Mouse (Mus musculus): Measurements from ENCODE around the gene Siglec1. TPM values are rescaled to one million over a fixed set of nuclear protein-coding genes. Genes with fewer than 3 reads are reported as not detected.

Siglec1 gene
- polyA plus RNA-seq, 1 experiment: 0.03 TPM

- Histone ChIP-seq H3K27me3 (ENCODE audit: control insufficient read depth) (peaks cover 49% of the 10 kb centered on the region), H3K36me3 (ENCODE audit: control insufficient read depth) (no peaks in the 10 kb centered on the region), H3K4me3 (replicated peaks) (no peak overlapping the region), H3K9me3 (ENCODE audit: control insufficient read depth, low read length) (no peaks in the 10 kb centered on the region), H3K4me1 (ENCODE audit: control insufficient read depth) (peaks cover 2% of the 10 kb centered on the region)
- TF ChIP-seq TAL1 (IDR thresholded peaks at IDR 0.05; ENCODE audit: low read length) (no peak), GATA1 (IDR thresholded peaks at IDR 0.05; ENCODE audit: low read length) (no peak)
Observed at GRCm38 (mm10) chr2:131080507-131080906, 6.1 kb downstream of the Siglec1 start.

DNA sequence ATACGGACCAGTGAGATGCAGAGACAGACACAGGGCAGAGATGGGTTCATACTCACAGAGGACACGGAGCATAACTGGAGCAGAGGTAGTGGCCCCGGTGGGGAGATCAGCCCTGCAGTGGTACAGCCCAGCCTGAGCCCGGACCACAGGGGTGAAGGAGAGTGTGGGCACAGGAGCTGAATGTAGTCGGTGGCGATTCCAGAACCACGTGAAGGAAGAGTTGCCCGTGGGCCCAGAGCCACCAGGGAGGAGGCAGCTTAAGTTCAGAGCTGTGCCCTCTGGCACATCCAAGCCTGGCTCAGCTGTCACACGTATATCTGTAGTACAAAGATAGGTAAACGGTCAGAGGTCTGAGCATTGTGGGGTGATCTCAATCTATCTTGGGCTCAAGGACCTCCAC lies 14.0 kb downstream of the Siglec1 start:
- H3K9me3 ChIP-seq (ENCODE audit: control insufficient read depth, low read length): no peaks in the 10 kb centered on the region
- H3K36me3 ChIP-seq (ENCODE audit: control insufficient read depth): no peaks in the 10 kb centered on the region
- peaks cover 34% of the 10 kb centered on the region for H3K27me3 ChIP-seq (ENCODE audit: control insufficient read depth)
- no peaks in the 10 kb centered on the region for H3K4me1 ChIP-seq (ENCODE audit: control insufficient read depth)
- TF ChIP-seq TAL1 (IDR thresholded peaks at IDR 0.05; ENCODE audit: low read length) (no peak), GATA1 (IDR thresholded peaks at IDR 0.05; ENCODE audit: low read length) (no peak)
- H3K4me3 ChIP-seq (replicated peaks): no peak overlapping the region

DNA sequence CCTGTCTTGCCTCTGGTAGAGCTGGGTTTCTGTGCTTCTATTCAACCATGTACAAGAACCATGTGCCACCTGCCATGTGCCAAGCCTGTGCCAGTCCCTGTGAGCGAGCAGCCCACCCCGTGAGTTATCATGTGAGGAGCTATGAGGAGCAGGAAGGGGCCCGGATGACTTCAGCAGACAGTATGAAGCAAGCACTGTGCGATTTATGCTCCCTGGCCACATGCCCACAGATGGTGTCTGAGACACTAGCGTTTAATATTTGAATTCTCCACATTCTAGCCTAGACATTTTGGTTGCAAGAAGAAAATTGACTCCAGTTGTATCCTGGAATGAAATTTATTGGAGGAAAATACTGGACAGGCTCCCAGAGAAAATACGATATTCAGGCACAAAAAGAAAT lies 19.1 kb downstream of the Siglec1 start:
- Histone ChIP-seq H3K9me3 (ENCODE audit: control insufficient read depth, low read length) (no peaks in the 10 kb centered on the region), H3K36me3 (ENCODE audit: control insufficient read depth) (no peaks in the 10 kb centered on the region), H3K4me3 (replicated peaks) (no peak overlapping the region), H3K27me3 (ENCODE audit: control insufficient read depth) (peaks cover 66% of the 10 kb centered on the region), H3K4me1 (ENCODE audit: control insufficient read depth) (peaks cover 7% of the 10 kb centered on the region)
- no peak for TF ChIP-seq GATA1 (IDR thresholded peaks at IDR 0.05; ENCODE audit: low read length)

- Histone ChIP-seq H3K27me3 (ENCODE audit: control insufficient read depth) (peaks cover 77% of the 10 kb centered on the region), H3K4me1 (ENCODE audit: control insufficient read depth) (peaks cover 7% of the 10 kb centered on the region), H3K4me3 (replicated peaks) (no peak overlapping the region), H3K36me3 (ENCODE audit: control insufficient read depth) (no peaks in the 10 kb centered on the region), H3K9me3 (ENCODE audit: control insufficient read depth, low read length) (no peaks in the 10 kb centered on the region)
- TF ChIP-seq GATA1 (IDR thresholded peaks at IDR 0.05; ENCODE audit: low read length) (no peak), TAL1 (IDR thresholded peaks at IDR 0.05; ENCODE audit: low read length) (no peak)
Observed at GRCm38 (mm10) chr2:131066342-131066741, 20.2 kb downstream of the Siglec1 start.

- peaks cover 75% of the 10 kb centered on the region for H3K27me3 ChIP-seq (ENCODE audit: control insufficient read depth)
- no peaks in the 10 kb centered on the region for H3K36me3 ChIP-seq (ENCODE audit: control insufficient read depth)
- H3K9me3 ChIP-seq (ENCODE audit: control insufficient read depth, low read length): no peaks in the 10 kb centered on the region
- peaks cover 7% of the 10 kb centered on the region for H3K4me1 ChIP-seq (ENCODE audit: control insufficient read depth)
- TF ChIP-seq TAL1 (IDR thresholded peaks at IDR 0.05; ENCODE audit: low read length) (no peak), GATA1 (IDR thresholded peaks at IDR 0.05; ENCODE audit: low read length) (no peak)
- H3K4me3 ChIP-seq (replicated peaks): no peak within 1 kb of the TSS
Observed at GRCm38 (mm10) chr2:131063404-131063864, 23.1 kb downstream of the Siglec1 start, which contains the start of gene Adam33. Gene Adam33, minus strand, starts transcription at chr2:131063814.

DNA sequence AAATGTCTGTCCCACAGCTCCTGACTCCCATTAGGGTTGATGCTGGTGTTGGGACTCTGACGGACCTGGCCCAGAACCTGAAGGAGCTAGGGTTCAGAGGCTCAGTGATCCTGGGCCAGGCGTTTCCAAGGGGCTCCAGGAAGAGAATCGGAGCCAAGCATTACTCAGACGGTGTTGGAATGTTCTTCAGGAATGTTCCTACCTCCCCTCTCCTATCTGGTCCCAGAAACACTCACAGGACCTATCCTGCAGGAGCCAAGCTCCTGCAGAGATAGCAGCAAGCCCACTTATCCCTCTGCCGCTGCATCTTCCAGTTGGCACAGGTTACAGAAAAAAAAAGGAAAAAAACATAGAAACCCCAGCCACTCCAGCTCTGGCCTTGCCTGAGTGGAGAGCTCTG lies 25.0 kb downstream of the Siglec1 start:
- H3K4me1 ChIP-seq (ENCODE audit: control insufficient read depth): peaks cover 4% of the 10 kb centered on the region
- no peaks in the 10 kb centered on the region for H3K9me3 ChIP-seq (ENCODE audit: control insufficient read depth, low read length)
- H3K27me3 ChIP-seq (ENCODE audit: control insufficient read depth): peaks cover 80% of the 10 kb centered on the region
- no peak overlapping the region for H3K4me3 ChIP-seq (replicated peaks)
- TF ChIP-seq GATA1 (IDR thresholded peaks at IDR 0.05; ENCODE audit: low read length) (no peak), TAL1 (IDR thresholded peaks at IDR 0.05; ENCODE audit: low read length) (no peak)
- H3K36me3 ChIP-seq (ENCODE audit: control insufficient read depth): no peaks in the 10 kb centered on the region

- TF ChIP-seq GATA1 (IDR thresholded peaks at IDR 0.05; ENCODE audit: low read length): no peak
- no peak for TF ChIP-seq TAL1 (IDR thresholded peaks at IDR 0.05; ENCODE audit: low read length)
- Histone ChIP-seq H3K4me1 (ENCODE audit: control insufficient read depth) (peaks cover 10% of the 10 kb centered on the region), H3K27me3 (ENCODE audit: control insufficient read depth) (peaks cover 80% of the 10 kb centered on the region)
Observed at GRCm38 (mm10) chr2:131060784-131061183, 25.8 kb downstream of the Siglec1 start.

GRCm38 (mm10) chr2:131059781-131060540 lies 26.6 kb downstream of the Siglec1 start:
- peaks cover 82% of the 10 kb centered on the region for H3K27me3 ChIP-seq (ENCODE audit: control insufficient read depth)
- no peak overlapping the region for H3K4me3 ChIP-seq (replicated peaks)

More at GRCm38 (mm10) chr2:131060784-131061183, 25.8 kb downstream of the Siglec1 start:
- no peaks in the 10 kb centered on the region for H3K36me3 ChIP-seq (ENCODE audit: control insufficient read depth)
- no peak overlapping the region for H3K4me3 ChIP-seq (replicated peaks)
- H3K9me3 ChIP-seq (ENCODE audit: control insufficient read depth, low read length): no peaks in the 10 kb centered on the region

GRCm38 (mm10) chr2:131059377-131059776 lies 27.2 kb downstream of the Siglec1 start:
- peaks cover 82% of the 10 kb centered on the region for H3K27me3 ChIP-seq (ENCODE audit: control insufficient read depth)
- H3K9me3 ChIP-seq (ENCODE audit: control insufficient read depth, low read length): no peaks in the 10 kb centered on the region; the same call in 1 of the 2 replicates
- TF ChIP-seq GATA1 (IDR thresholded peaks at IDR 0.05; ENCODE audit: low read length) (no peak), TAL1 (IDR thresholded peaks at IDR 0.05; ENCODE audit: low read length) (no peak)

More at GRCm38 (mm10) chr2:131059781-131060540, 26.6 kb downstream of the Siglec1 start:
- H3K36me3 ChIP-seq (ENCODE audit: control insufficient read depth): no peaks in the 10 kb centered on the region
- TF ChIP-seq TAL1 (IDR thresholded peaks at IDR 0.05; ENCODE audit: low read length): no peak
- TF ChIP-seq GATA1 (IDR thresholded peaks at IDR 0.05; ENCODE audit: low read length): no peak
- H3K4me1 ChIP-seq (ENCODE audit: control insufficient read depth): peaks cover 18% of the 10 kb centered on the region
- no peaks in the 10 kb centered on the region; the same call in 1 of the 2 replicates for H3K9me3 ChIP-seq (ENCODE audit: control insufficient read depth, low read length)

More at GRCm38 (mm10) chr2:131059377-131059776, 27.2 kb downstream of the Siglec1 start:
- no peaks in the 10 kb centered on the region for H3K36me3 ChIP-seq (ENCODE audit: control insufficient read depth)
- no peak overlapping the region for H3K4me3 ChIP-seq (replicated peaks)
- H3K4me1 ChIP-seq (ENCODE audit: control insufficient read depth): peaks cover 24% of the 10 kb centered on the region
